Mouse (Mus musculus): ENCODE measurements around the gene Egfem1. TPM values are rescaled to one million over a fixed set of nuclear protein-coding genes. Genes with fewer than 3 reads are reported as not detected.

The Egfem1 gene
- not detected in 2 replicates for polyA plus RNA-seq (2011; ENCODE audit: insufficient read depth, insufficient read length, low replicate concordance, missing spikeins)

DNA sequence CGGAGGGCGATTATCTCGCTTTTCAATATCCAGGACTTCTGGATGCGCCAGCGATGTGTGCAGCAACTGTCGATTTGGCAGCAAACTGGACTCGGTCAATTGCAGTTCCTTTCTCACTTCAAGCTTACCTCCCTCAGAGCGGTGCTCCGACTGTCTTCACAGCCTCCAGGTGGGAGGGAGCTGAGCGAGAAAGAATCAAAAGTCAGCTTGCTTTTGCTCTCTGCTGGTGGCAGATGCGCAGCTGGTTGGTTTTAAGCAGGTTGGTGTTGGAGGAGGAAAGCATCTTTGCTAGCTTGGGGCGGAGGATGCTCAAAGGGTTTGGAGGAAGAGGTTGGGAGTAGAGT lies at the start of gene Egfem1:
Gene Egfem1 (plus strand): TSS at position 72 of the 344 bp plus-strand sequence.
- TF ChIP-seq POLR2A (IDR thresholded peaks at IDR 0.05; ENCODE audit: borderline replicate concordance, control insufficient read depth, low read depth, low read length), result no peak
- no peak for TF ChIP-seq CTCF (IDR thresholded peaks at IDR 0.05; ENCODE audit: control insufficient read depth, insufficient read depth, low read length)
- 13% methylated on average over 12 of the region's 12 CpGs for WGBS
- Histone ChIP-seq H3K27ac (ENCODE audit: control insufficient read depth, insufficient read depth, low read depth, low read length, poor library complexity) (no peak within 1 kb of the TSS), H3K4me3 (replicated peaks; ENCODE audit: control insufficient read depth, low read depth, low read length) (no peak within 1 kb of the TSS), H3K4me1 (ENCODE audit: control insufficient read depth, insufficient read depth, low read length) (no peaks in the 10 kb centered on the region)

DNA sequence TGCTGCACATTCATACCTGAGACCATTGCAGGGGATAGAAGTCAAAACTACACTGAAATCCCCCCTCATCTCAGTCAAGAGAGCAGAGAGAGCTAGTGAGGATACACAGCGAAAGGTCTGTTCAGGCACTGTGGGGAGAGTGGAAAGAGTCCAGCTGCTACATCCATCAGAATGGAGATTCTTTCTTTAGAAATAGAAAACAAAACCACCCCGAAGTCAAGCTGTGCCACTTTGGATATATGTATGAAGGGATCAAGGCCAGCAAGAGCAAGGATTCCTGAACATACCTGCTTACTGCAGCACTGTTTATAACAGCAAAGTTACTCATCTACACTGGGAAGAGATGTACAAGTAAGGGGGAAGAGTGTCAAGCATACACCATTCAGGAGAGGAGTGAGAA lies 48.7 kb upstream of the Egfem1 start:
- H3K4me1 ChIP-seq (ENCODE audit: control insufficient read depth, insufficient read depth, low read length), result no peaks in the 10 kb centered on the region
- no peak overlapping the region for H3K27ac ChIP-seq (ENCODE audit: control insufficient read depth, insufficient read depth, low read depth, low read length, poor library complexity)
- H3K4me3 ChIP-seq (replicated peaks; ENCODE audit: control insufficient read depth, low read depth, low read length), result no peak overlapping the region
- TF ChIP-seq CTCF (IDR thresholded peaks at IDR 0.05; ENCODE audit: control insufficient read depth, insufficient read depth, low read length), result no peak
- TF ChIP-seq POLR2A (IDR thresholded peaks at IDR 0.05; ENCODE audit: borderline replicate concordance, control insufficient read depth, low read depth, low read length), result no peak
- WGBS, result 72% methylated on average over 2 of the region's 2 CpGs

DNA sequence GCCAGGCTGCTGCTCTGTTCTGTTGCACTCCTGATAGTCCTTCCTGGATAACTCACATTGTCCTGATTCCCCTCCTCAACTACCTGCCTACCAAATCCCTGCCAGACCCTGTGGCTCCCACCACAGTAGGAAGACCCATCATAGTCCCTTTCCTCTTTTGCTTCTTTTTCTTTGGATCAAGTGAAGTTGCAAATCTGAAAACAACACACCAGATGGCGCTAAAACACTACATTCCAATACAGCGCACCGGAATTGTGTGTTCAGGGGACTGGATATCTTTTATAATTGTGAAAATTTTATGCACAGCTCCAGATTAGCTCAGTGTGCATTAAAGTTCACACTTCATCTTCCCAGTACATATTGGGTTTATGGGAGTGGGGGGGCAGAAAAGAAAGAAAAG lies 45.7 kb upstream of the Egfem1 start:
- Histone ChIP-seq H3K4me3 (replicated peaks; ENCODE audit: control insufficient read depth, low read depth, low read length) (no peak overlapping the region), H3K4me1 (ENCODE audit: control insufficient read depth, insufficient read depth, low read length) (no peaks in the 10 kb centered on the region), H3K27ac (ENCODE audit: control insufficient read depth, insufficient read depth, low read depth, low read length, poor library complexity) (no peak overlapping the region)
- TF ChIP-seq POLR2A (IDR thresholded peaks at IDR 0.05; ENCODE audit: borderline replicate concordance, control insufficient read depth, low read depth, low read length), result no peak
- WGBS, result 7% methylated on average over 3 of the region's 3 CpGs

DNA sequence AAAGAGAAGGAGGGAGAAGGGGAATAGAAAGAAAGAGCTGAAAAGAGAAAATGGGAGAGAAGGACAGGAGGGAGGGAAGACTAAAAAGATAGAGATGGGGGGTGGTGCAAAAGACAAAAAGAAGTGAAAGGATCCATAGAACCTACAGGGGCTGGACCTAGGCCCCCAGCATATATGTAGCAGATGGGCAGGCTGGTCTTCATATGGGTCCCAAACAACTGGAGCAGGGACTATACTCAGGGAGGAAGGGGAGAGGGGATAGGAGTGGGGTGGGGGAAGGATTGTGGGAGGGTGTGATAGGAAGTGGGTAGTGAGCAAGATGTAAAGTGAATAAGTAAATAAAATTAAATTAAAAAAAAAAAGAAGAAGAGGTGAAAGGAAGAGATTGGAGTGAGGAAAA lies 45.2 kb upstream of the Egfem1 start:
- Histone ChIP-seq H3K4me1 (ENCODE audit: control insufficient read depth, insufficient read depth, low read length) (no peaks in the 10 kb centered on the region), H3K27ac (ENCODE audit: control insufficient read depth, insufficient read depth, low read depth, low read length, poor library complexity) (no peak overlapping the region), H3K4me3 (replicated peaks; ENCODE audit: control insufficient read depth, low read depth, low read length) (no peak overlapping the region)
- TF ChIP-seq CTCF (IDR thresholded peaks at IDR 0.05; ENCODE audit: control insufficient read depth, insufficient read depth, low read length) (no peak), POLR2A (IDR thresholded peaks at IDR 0.05; ENCODE audit: borderline replicate concordance, control insufficient read depth, low read depth, low read length) (no peak)

DNA sequence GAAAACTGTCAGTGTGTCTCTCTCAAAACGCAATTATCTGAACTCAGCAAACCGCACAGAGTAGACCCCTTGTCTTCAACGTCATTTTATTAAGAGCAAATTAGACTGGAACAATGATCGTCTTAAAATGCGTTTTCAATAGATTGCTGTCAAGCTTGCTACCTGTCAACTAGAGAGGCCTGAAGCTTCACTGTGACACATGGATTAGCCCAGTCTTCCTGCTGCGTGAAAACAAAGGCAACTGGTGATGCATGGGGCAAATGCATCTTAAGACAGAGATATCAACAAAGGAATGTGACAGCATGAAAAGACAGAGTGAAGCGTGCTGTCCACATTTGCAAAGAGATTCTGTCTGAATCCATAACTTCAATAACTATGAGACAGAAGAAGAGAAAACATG lies 41.8 kb upstream of the Egfem1 start:
- H3K4me1 ChIP-seq (ENCODE audit: control insufficient read depth, insufficient read depth, low read length), result no peaks in the 10 kb centered on the region
- H3K27ac ChIP-seq (ENCODE audit: control insufficient read depth, insufficient read depth, low read depth, low read length, poor library complexity), result no peak overlapping the region
- H3K4me3 ChIP-seq (replicated peaks; ENCODE audit: control insufficient read depth, low read depth, low read length), result no peak overlapping the region
- 81% methylated on average over 7 of the region's 7 CpGs for WGBS
- TF ChIP-seq CTCF (IDR thresholded peaks at IDR 0.05; ENCODE audit: control insufficient read depth, insufficient read depth, low read length) (no peak), POLR2A (IDR thresholded peaks at IDR 0.05; ENCODE audit: borderline replicate concordance, control insufficient read depth, low read depth, low read length) (no peak)

DNA sequence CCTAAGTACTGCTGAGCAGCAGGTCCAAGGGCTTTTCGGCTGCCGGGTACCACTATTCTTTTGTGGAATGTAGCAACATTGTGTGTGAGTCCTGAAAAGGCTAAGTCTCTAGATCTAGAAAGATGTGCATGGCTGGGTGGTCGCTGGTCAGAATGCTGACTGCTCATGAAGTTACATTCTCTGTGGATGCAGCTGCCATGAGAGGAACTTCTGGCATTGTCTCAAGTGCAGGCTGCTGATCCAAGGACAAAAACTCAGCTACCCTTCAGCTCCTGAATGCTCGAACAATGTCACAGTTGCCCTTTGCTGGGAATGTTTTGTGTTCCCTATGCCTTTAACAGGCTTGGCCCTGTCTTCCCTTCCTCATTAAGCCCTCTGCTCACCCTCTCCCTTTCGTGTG lies 35.5 kb upstream of the Egfem1 start:
- H3K27ac ChIP-seq (ENCODE audit: control insufficient read depth, insufficient read depth, low read depth, low read length, poor library complexity), result no peak overlapping the region
- TF ChIP-seq POLR2A (IDR thresholded peaks at IDR 0.05; ENCODE audit: borderline replicate concordance, control insufficient read depth, low read depth, low read length) (no peak), CTCF (IDR thresholded peaks at IDR 0.05; ENCODE audit: control insufficient read depth, insufficient read depth, low read length) (no peak)
- no peak overlapping the region for H3K4me3 ChIP-seq (replicated peaks; ENCODE audit: control insufficient read depth, low read depth, low read length)
- WGBS, result 76% methylated on average over 5 of the region's 5 CpGs
- no peaks in the 10 kb centered on the region for H3K4me1 ChIP-seq (ENCODE audit: control insufficient read depth, insufficient read depth, low read length)

DNA sequence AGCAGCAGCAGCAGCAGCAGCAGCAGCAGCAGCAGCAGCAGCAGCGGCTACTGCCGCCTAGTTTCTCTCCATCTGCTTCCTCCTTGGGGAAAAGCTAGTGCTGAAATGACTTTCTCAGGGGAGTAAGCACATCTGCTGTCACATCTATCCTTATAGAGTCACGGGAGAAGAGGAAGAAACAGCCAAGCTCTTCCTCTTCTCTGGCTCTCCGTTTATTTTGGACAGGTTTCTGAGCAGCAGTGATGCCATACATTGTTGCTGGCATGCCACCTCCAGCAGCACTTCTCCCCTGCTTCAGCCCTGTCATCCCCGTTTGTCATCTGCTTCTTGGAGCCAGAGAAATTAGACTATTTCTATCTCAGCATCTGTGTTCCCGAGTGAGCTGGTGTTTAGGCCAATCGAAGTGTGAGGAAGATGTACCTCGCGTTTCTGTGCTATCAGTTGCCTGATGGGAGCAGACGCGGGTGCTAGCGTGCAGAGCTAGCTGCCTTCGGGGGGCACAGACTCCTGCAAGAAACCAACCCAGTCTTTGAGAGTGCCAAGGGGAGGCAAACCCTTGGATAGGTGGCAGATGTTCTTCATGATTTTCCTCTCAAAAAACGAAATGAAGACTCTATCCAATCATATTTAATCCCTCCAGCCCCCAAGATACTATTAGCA lies 34.4 kb upstream of the Egfem1 start:
- H3K27ac ChIP-seq (ENCODE audit: control insufficient read depth, insufficient read depth, low read depth, low read length, poor library complexity), result no peak overlapping the region

DNA sequence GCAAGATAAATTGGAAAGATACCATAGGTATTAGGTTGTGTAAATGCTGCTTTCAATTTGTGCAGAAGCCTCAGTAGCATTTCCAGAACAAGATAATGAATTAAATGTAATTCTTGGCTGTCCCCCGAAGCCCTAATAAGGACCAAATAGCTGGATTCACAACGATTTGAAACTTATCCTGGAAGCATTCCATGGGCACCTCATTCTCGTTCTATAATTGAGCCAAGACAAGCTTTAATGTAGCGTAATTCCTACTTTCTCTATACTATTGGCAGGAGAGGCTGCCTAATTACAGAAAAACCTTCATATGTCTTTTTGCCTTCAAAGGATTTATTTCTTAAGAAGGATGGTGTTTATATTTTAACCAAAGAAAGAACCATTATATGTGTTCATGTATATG lies 18.7 kb upstream of the Egfem1 start:
- no peak overlapping the region for H3K4me3 ChIP-seq (replicated peaks; ENCODE audit: control insufficient read depth, low read depth, low read length)
- no peaks in the 10 kb centered on the region for H3K4me1 ChIP-seq (ENCODE audit: control insufficient read depth, insufficient read depth, low read length)
- H3K27ac ChIP-seq (ENCODE audit: control insufficient read depth, insufficient read depth, low read depth, low read length, poor library complexity), result no peak overlapping the region
- no peak for TF ChIP-seq CTCF (IDR thresholded peaks at IDR 0.05; ENCODE audit: control insufficient read depth, insufficient read depth, low read length)
- TF ChIP-seq POLR2A (IDR thresholded peaks at IDR 0.05; ENCODE audit: borderline replicate concordance, control insufficient read depth, low read depth, low read length), result no peak
- WGBS, result 70% methylated on average over 4 of the region's 4 CpGs

More for the DNA sequence above, 34.4 kb upstream of the Egfem1 start:
- 55% methylated on average over 14 of the region's 14 CpGs for WGBS
- H3K4me3 ChIP-seq (replicated peaks; ENCODE audit: control insufficient read depth, low read depth, low read length), result no peak overlapping the region
- TF ChIP-seq POLR2A (IDR thresholded peaks at IDR 0.05; ENCODE audit: borderline replicate concordance, control insufficient read depth, low read depth, low read length), result no peak
- no peak for TF ChIP-seq CTCF (IDR thresholded peaks at IDR 0.05; ENCODE audit: control insufficient read depth, insufficient read depth, low read length)
- H3K4me1 ChIP-seq (ENCODE audit: control insufficient read depth, insufficient read depth, low read length), result no peaks in the 10 kb centered on the region
